Mouse (Mus musculus): ENCODE results near the gene Slc22a4.
"Not testable (repeated sequence)": the region's sequence is repeated elsewhere in the genome, so short reads cannot be mapped to it uniquely, and the experiment has no call there.

Gene Slc22a4

DNA sequence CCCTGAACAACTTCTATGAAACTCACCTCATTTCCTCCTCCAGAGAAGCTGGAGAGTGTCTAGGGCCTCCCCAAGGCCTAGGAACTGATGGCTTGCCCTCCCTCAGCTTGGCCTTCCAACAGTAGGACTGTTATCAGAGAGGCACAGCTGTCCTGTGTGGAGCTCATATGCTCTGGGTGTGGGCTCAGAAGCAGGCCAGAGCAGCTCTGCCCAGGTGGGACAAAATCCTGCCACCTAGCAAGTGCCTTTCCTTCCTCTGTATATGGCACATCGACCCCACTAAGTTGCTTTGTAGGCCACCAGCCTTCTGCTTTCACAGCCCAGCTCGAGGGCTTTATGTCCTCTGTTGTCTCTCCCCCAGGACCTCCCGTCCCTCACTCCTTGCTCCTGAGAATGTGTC lies 23.2 kb downstream of the Slc22a4 start:
- no peak for DNase-seq (ENCODE audit: low read depth, low spot score)

DNA sequence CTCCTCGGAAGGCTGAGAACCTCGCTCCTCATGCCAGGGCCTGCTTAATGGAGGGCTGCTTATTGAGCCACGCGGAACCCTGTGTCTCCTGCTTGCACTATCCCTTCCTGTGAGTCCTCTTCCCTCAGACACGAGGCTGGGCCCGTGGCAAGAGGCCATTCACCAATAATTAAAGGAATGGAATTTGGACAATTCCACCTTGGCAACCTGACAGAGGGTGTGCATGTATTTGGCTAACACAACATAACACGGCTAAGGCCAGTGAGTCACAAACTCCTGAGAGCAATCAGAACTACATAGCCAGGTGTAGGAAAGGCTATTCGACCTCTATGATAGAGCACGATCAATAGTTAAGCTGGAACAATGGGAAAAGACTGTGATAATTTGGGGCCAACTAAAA lies 23.7 kb downstream of the Slc22a4 start:
- peak; percentile 48 for DNase-seq (ENCODE audit: low read depth, low spot score)

DNA sequence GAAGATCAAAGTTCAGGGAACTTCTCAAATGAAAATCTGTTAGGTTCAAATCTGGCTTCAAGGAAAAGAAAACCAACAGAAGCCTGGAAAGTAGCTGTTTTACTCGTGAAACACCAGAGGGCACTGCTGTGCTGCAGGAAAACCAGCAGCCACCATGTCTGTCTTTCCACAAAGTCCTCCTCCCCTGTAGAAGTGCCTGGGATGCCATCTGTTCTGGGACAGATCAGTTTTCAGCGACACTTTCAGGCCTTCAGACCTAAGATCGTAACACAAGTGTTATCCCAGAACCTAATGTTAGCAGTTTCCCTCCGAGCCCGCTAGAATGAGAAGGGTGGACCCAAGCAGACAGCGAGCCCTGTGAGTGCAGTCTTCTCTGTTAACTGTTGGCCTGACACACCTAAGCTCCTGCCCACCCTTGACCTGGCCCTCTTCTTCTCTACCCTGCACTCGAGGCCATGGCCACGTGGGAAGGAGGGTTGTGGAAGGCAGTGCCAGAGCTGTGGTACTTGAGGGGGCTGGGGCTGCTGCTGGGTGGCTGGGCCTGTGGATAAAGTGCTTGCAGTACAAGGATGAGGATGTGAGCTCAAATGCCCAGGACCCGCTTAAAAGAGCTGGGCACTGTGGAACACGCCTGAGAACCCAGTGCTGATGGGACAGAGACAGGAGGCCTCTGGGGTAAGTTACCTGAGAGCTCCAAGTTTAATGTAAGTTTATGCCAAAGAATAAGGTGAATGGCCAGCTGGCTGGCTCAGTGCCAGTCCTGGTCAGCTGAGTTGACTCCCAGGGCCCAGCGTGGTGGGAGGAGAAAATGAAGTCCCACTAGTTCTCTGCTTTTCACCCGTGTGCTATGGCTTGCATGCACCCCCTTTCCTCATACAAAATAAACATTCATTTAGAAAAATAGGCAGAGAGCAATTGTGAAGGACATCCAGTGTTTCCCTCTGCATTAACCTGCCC lies 24.9 kb downstream of the Slc22a4 start:
- peak; percentile 76 for DNase-seq (ENCODE audit: low read depth, low spot score)

DNA sequence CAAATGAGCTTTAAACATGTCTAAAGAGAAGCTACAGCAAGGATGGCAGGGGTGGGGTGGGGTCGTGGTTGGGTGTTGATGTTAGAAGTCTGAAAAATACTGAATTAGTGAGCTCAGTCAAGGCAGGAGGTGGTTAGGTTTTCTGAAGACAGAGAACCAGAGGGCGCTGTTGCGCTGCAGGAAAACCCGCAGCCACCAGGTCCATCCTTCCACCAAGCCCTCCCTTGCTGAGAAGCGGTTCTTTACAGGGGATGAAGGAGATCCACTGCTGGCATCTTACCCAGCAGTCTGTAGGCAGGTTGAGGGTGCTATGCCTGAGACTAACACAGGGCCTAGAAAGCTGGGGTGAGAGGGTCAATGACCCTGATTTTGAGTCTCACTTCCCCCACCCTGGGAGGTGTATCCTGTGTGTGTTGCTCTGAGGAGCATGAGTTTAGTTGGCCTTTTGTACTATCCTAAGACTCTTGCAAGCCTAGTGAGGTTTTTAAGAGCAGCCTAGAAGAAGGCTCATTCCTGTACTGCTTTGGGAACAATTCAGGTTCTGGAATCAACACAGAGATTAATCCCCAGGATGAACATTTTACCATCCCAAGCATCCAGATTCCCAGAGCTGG lies 25.6 kb downstream of the Slc22a4 start:
- DNase-seq (ENCODE audit: low read depth, low spot score), result no peak

DNA sequence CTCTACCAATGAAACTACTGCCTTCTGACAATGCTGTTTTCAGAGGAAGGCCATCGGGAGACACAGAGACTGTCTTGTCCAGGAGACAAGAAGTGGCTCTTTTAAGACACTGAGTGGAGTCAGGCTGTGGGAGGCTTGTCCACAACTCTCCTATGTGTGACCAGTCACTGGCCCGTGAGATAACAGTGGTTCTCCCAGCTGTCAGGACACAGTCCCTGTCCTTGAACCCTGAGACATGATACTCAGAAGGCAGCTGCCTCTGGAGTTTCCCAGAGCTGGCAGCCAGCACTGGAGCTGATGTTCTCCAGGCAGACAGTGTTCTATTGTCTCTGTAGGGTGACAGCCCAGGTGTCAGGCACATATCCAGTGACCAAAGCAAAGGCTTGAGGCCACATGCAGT lies 30.2 kb downstream of the Slc22a4 start:
- DNase-seq (ENCODE audit: low read depth, low spot score), result no peak

DNA sequence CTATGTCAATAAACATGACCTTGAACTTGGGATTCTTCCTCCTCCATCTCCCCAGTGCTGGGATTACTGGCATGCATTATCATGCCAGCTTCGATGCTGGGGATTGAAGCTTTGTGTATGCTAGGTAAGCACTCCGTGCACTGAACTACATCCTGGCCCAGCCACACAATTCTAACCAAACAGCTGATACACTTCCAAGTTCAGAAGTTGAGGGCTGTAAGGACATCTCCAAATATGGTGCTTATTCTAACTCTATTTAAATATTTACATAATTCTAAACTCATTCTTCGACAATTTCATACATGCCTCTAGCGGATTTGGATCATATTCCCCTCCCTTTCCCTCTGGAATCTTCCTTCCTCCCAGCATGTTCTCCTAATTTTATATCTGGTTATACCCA lies 35.6 kb downstream of the Slc22a4 start:
- DNase-seq (ENCODE audit: low read depth, low spot score), result no peak

DNA sequence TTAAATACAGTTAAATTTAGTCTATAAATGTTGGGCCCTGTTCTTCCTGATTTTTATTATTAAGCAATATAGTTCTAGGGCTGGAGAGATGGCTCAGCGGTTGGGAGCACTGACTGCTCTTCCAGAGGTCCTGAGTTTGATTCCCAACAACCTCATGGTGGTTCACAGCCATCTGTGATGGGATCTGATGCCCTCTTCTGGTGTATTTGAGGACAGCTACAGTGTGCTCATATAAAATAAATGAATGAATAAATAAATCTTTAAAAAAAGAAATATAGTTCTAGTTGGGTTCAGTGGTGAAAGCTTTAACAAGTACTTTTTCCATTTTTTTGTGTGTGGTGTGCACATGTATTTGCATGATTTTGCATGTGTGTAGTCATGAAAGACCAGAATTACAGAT lies 38.7 kb downstream of the Slc22a4 start:
- no peak for DNase-seq (ENCODE audit: low read depth, low spot score)

DNA sequence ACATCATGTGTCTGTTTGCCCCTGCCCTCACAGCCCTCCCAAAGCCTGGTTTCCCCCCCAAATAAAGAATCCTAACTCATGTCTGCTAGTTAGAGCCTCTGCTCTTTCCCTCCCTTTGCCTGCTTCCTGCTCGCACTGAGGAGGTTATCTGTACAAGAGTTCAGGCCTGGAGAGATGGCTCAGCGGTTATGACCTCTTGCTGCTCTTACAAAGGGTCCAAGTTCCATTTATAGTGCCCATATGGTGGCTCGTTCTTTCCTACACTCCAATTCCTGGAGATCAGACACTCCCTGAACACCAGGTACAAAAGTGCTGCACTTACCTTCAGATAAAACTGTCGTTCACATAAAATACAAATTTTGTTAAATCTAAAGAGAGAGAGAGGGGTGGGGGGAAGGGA lies 39.8 kb downstream of the Slc22a4 start:
- DNase-seq (ENCODE audit: low read depth, low spot score), result no peak

DNA sequence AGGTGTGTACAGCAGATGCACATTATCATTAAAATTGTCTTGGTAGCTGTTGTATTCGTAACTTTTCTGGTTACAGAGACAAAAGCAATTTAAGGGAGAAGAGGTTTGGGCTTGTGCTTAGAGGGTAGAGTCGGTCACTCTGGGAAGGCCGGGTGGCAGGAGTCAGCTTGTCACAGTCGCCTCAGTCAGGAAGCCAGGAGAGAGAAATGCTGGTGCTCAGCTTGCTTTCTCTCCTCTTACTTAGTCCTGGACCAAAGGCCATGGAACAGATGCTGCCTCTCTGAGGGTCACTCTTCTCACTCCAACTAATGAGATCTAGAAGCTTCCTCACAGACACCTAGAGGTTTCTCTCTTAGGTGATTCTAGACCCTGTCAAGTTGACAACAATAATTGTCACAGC lies 46.5 kb downstream of the Slc22a4 start:
- no peak for DNase-seq (ENCODE audit: low read depth, low spot score)

DNA sequence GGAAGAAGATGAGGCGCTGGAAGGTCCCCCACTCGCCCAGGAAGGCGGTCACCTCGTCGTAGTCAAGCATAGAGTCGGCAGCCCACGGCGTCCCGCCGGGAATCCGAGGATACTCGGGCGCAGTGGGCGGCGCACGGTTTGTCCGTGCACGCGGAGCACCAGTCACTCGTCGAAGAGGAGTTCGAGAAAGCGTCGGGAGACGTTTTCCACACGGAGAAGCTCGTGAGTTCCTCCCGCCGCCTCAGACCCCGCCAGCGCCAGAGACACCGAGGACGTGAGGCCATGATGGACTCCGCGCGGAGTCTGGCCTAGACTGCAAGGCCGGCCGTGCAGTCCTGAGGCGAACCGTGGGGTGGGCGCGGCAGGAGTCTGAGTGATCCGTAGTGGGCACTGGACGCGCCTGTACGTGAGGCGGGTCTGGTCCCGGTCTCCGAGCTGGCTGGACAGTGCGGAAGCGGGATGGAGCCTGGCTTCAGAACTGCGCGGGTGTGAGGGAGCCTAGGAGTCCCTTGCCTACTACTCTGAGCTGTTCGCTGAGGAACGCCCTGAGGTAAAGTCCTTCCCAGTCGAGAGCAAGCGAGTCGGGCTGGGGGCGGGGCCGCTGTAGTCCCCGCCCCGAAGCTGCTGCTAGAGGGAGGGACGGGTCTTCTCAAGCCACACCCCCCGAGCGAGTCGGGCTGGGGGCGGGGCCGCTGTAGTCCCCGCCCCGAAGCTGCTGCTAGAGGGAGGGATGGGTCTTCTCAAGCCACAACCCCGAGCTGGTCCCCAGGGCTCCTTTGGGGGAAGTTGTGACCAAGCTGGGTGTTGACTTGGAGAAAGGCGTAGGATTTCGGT lies 47.9 kb downstream of the Slc22a4 start, which contains the start of gene Slc22a21:
Gene Slc22a21 (minus strand): TSS at position 545 of the 834 bp plus-strand sequence.
- peak; percentile 82 for DNase-seq (ENCODE audit: low read depth, low spot score)

DNA sequence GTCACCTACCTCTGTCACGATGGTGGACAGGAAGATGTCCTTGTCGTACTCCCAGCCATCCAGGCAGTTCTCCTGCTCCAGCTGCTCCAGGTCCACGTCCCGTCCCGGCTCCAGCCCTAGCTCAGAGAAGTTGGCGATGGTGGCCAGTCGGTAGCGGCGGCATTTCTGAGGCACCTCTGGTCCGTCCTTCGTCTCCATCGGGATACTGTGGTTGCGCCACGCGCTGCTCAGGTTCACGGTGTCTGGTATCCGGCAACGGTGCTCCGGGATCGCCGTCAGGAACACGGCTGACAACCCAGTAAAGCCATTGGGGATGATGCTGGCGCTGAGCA lies 48.5 kb downstream of the Slc22a4 start:
- DNase-seq (ENCODE audit: low read depth, low spot score), result not testable (repeated sequence)

DNA sequence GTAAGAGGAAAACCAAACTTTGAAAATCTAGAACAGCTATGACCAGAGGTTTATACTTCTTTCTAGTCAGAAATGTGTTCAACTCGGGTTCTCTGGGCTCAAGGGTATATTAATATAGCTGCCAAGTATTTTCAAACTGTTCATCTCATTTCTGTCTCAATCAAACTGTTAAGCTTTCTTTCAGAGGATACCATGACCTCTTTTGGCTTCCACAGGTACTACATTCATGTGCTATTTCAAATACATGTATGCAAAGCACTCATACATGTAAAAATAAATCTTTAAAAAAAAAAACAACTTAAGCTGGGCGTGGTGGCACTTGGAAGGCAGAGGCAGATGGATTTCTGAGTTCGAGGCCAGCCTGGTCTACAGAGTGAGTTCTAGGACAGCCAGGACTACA lies 50.2 kb downstream of the Slc22a4 start:
- no peak for DNase-seq (ENCODE audit: low read depth, low spot score)

DNA sequence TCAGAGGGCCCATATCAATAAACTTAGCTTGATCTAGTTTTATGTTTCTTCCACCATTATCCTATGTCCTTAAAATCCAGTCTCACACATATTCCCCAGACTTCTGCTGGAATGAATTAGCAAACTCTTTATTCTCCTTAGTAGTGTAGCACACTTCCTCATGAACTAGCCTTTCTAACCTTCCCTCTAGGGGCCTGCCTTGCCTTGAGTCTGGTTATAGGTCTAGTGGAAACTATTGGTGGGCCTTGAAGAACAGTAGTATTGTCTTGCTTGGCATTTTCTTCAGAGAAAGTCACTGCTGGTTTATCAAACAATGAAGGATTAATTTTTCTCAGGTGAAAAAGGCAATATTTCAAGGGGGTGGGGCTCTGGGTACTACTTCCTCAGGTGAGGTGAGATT lies 52.3 kb downstream of the Slc22a4 start:
- DNase-seq (ENCODE audit: low read depth, low spot score), result no peak

DNA sequence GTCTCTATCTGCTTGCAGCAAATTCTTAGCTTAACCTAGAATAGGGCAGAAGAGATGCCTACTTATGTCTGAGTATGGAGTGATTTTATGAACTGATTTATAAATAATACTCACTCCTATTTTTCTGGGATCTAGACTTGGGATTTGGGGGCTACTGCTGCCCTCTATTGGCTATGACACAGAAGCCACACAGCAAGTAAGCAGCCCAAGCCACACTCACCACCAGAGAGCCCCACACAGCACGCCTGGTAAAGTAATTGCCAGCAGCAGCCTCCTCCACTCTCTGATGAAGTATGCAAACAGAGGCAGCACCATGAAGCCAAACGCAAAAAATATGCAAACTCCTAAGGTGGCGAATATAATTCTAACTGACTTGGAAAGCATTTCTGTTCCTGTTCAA lies 68.9 kb downstream of the Slc22a4 start:
- DNase-seq (ENCODE audit: low read depth, low spot score), result no peak

DNA sequence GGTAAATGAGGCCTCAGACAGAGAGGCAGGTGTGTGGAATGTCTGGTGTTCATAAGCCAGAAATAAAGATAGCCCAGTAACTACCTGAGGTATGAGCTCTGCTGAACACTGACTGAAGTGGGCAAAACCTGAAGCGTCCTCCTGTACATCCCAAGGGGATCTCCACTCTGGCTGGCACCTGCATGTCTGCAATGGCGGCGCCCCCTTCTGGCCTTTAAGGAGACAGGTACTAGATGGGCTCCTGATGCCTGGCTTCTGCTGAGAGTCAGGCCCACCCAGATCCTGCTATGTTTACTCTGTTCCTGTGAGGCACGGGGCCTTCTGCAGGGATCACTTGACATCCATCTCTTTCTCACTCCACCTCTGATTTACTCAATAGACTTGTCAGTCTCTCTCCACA lies 69.7 kb downstream of the Slc22a4 start:
- DNase-seq (ENCODE audit: low read depth, low spot score), result not testable (repeated sequence)

DNA sequence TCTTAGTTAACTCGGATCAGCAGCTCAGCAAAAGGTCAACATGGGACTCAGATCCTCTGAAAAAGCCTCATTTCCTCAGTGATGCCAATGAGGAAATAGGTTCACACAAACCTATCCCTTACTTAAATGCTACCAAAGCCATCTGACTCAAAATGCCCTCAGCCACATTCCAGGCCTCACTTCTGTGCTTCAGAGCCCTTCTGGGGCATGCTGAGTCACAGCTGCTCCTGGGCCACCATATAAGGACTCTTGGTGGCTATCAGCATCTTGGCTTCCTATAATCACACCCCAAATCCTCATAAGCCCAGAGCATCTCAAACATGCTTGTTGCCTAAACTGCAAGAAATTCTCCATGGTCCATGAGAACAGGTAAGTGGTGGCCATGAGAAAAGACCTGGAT lies 71.3 kb downstream of the Slc22a4 start:
- no peak for DNase-seq (ENCODE audit: low read depth, low spot score)

DNA sequence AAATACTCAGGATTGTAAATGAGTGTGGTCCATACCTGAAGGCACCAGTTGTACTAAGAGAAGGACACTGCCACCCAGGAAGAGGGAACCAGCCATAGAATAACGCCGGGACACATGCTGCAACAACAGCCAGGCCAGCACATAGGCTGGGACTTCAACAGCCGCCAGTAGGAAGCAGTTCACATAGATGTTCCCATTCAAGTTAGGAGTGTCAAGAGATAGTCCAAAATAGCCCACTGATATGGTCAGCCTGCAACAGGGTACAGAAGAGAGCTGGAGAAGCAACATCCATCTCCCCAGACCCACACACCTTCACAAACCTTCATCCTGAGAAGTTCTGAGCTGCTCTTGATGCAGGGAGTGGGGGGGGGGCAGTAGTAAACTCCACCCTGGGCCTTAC lies 73.2 kb downstream of the Slc22a4 start:
- no peak for DNase-seq (ENCODE audit: low read depth, low spot score)

DNA sequence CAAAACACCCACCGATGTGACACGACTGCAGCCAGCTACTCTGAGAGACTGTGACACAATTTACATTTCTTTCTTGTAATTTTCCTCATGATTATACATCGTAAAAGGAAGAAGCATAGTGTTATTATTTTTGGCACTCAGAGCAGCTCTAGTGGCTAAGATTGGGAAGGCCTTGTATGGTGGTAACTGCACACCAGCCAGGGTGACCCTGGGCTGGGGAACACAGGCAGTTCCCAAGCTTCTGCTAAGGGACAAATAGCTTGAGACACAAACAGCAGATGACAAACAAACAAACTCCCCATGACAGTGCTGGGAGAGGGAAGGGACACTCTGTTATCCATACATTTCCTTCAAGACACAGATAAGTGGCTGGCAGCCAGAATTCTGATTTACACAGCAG lies 77.8 kb downstream of the Slc22a4 start:
- DNase-seq (ENCODE audit: low read depth, low spot score), result not testable (repeated sequence)

All from skeletal muscle tissue, adult 2 months (tissue).